Mouse (Mus musculus) embryonic facial prominence, embryonic 12.5 days (tissue): ENCODE results near the gene Vsig10. TPM values are rescaled to one million over a fixed set of nuclear protein-coding genes. Genes with fewer than 3 reads are reported as not detected.

Experiments used
- ATAC-seq: fragments of 200-750 bp; cut with Nextera tagmentation; 2 replicates; pipeline ENCODE4 v1.8.0; 2017; ENCODE audit not compliant: insufficient number of reproducible peaks, insufficient read depth, low FRiP score, low TSS enrichment
- H3K27ac ChIP-seq: fragments of 300-500 bp; sonication (generic); 2 replicates; pipeline ENCODE4 v1.5.1; 2016; ENCODE audit warnings: mild to moderate bottlenecking
- H3K27me3 ChIP-seq: fragments of 300-500 bp; sonication (generic); 2 replicates; pipeline ENCODE4 v1.6.1; 2016; ENCODE audit warnings: mild to moderate bottlenecking, moderate library complexity
- H3K36me3 ChIP-seq: fragments of 300-500 bp; sonication (generic); 2 replicates; pipeline ENCODE4 v1.6.1; 2016; ENCODE audit warnings: mild to moderate bottlenecking
- H3K4me1 ChIP-seq: fragments of 300-500 bp; sonication (generic); 2 replicates; pipeline ENCODE4 v1.6.1; 2016
- H3K4me2 ChIP-seq: fragments of 300-500 bp; sonication (generic); replicated peaks from 2 replicates; pipeline ENCODE4 v1.6.1; 2016; ENCODE audit warnings: mild to moderate bottlenecking, moderate library complexity
- H3K4me3 ChIP-seq: fragments of 300-500 bp; sonication (generic); 2 replicates; pipeline ENCODE4 v1.5.1; 2016; ENCODE audit warnings: mild to moderate bottlenecking
- H3K9ac ChIP-seq: fragments of 300-500 bp; sonication (generic); 2 replicates; pipeline ENCODE4 v1.6.1; 2016; ENCODE audit warnings: mild to moderate bottlenecking, moderate library complexity
- H3K9me3 ChIP-seq: fragments of 300-500 bp; sonication (generic); 2 replicates; pipeline ENCODE4 v1.6.1; 2016; ENCODE audit warnings: mild to moderate bottlenecking, moderate library complexity
- WGBS: fragments of 180-500 bp; shearing (Covaris S2); methylation state at CpG from one replicate; pipeline ENCODE4 v1.1.7; 2016; 5-methylcytosine and 5-hydroxymethylcytosine counted together
- polyA plus RNA-seq: library from polyadenylated mRNA; unstranded; fragments of >200 nt; fragmentation: Nextera tagmentation; extraction: Ambion mirVana; gene quantifications from 2 replicates; pipeline ENCODE4 v1.2.1, GENCODE M21; 2016

The Vsig10 gene
- polyA plus RNA-seq, 1 experiment from 2014 or later = 6.7 TPM

- H3K36me3 ChIP-seq = no peaks in the 10 kb centered on the region
- peak within 1 kb of the TSS; percentile 89 for H3K4me2 ChIP-seq
- no peaks in the 10 kb centered on the region for H3K27me3 ChIP-seq
- peak within 1 kb of the TSS; percentile 89 for H3K9ac ChIP-seq
- WGBS = 0% methylated on average over 4 of the region's 54 CpGs
- peak within 1 kb of the TSS; percentile 86 for H3K27ac ChIP-seq
- peak; percentile 70 for ATAC-seq
- H3K4me1 ChIP-seq = peaks cover 30% of the 10 kb centered on the region
- peak within 1 kb of the TSS; percentile 92 for H3K4me3 ChIP-seq
- H3K9me3 ChIP-seq = no peaks in the 10 kb centered on the region
Observed at GRCm38 (mm10) chr5:117357129-117357477, 38.2 kb downstream of the Vsig10 start, which contains the start of gene Wsb2. Wsb2 (plus strand) TSS chr5:117357304.

DNA sequence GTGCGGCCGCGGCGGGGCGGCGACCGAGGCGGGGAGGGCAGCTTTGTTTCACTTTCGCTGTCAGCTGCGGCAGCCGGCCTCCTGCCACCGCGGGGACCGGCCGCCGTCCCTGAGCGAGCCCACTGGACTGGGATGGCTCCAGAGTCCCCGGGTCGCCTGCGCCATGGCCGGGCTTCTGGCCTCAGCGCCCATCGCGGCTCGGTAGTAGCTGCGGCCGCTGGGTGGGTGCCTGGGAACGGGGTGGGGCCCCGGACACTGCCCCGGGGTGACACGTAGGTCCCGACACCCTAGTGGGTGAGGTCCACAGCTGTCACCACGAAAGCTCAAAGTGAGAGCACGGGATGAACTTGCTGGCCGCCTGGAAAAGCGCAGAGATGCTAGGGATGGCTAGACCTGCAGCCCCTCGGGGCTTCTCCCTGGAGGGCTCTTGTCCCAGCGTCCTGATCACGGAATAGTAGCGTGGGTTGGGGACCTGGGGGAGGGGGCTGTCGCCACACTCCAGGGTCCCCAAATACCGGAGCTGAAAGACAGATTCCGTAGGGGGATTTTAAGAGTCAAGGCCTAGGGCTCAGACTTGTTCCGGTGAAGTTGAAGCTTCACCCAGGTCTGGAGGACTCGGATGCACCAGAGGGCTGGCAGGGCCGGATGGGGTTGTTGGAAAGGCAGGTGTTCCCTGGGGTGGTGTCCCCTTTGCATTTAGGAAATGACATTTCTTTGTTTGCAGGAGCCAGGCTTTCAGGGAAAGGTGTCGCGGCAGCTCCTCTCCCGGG is 38.8 kb downstream of the Vsig10 start:
- peak overlapping the region; percentile 89 for H3K4me2 ChIP-seq
- peak overlapping the region; percentile 92 for H3K4me3 ChIP-seq
- peak overlapping the region; percentile 89 for H3K9ac ChIP-seq
- peaks cover 30% of the 10 kb centered on the region for H3K4me1 ChIP-seq
- ATAC-seq = peak; percentile 31; the same call in 1 of the 2 replicates
- WGBS = 1% methylated on average over 38 of the region's 49 CpGs
- no peaks in the 10 kb centered on the region for H3K9me3 ChIP-seq
- H3K36me3 ChIP-seq = no peaks in the 10 kb centered on the region
- peak overlapping the region; percentile 86 for H3K27ac ChIP-seq
- H3K27me3 ChIP-seq = no peaks in the 10 kb centered on the region

- H3K4me2 ChIP-seq = peak overlapping the region; percentile 89
- no peaks in the 10 kb centered on the region for H3K9me3 ChIP-seq
- no peaks in the 10 kb centered on the region for H3K27me3 ChIP-seq
- no peak for ATAC-seq
- H3K36me3 ChIP-seq = 0 out of 2 replicates have a peak, but pooled peaks cover under 1% of the 10 kb centered on the region
- peak overlapping the region; percentile 89 for H3K9ac ChIP-seq
- H3K27ac ChIP-seq = no peak overlapping the region
- H3K4me1 ChIP-seq = peaks cover 30% of the 10 kb centered on the region
- peak overlapping the region; percentile 92 for H3K4me3 ChIP-seq
- WGBS = 10% methylated on average over 6 of the region's 6 CpGs
Observed at GRCm38 (mm10) chr5:117358248-117358630, 39.4 kb downstream of the Vsig10 start.

DNA sequence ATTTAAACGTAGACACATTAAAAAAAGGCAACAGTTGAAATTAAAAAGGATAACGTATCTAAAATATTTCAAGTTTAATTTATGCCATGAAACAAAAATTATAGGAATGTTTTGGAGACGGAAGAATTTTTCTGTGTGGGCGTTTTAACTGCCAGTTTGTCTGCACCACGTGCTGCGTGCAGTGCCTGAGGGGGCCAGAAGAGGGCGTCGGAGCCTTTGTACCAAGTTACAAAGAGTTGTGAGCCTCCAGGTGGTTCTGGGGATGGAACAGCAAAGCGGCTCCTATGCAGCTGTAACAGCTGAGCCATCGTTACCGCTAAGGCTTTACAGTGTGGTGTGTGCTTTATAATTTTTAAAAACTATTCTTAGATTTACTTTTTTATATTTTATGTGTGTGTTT is 39.8 kb downstream of the Vsig10 start:
- no peak for ATAC-seq
- H3K36me3 ChIP-seq = peaks cover 5% of the 10 kb centered on the region; the same call in 1 of the 2 replicates
- no peaks in the 10 kb centered on the region for H3K9me3 ChIP-seq
- peaks cover 30% of the 10 kb centered on the region for H3K4me1 ChIP-seq
- no peak overlapping the region for H3K9ac ChIP-seq
- H3K27ac ChIP-seq = no peak overlapping the region
- 36% methylated on average over 11 of the region's 11 CpGs for WGBS
- no peaks in the 10 kb centered on the region for H3K27me3 ChIP-seq
- no peak overlapping the region for H3K4me3 ChIP-seq
- peak overlapping the region; percentile 89; the same call in 1 of the 2 replicates for H3K4me2 ChIP-seq

- Histone ChIP-seq H3K36me3 (peaks cover 13% of the 10 kb centered on the region), H3K9me3 (no peaks in the 10 kb centered on the region), H3K27ac (no peak overlapping the region), H3K9ac (no peak overlapping the region), H3K27me3 (no peaks in the 10 kb centered on the region), H3K4me2 (peak overlapping the region; percentile 10), H3K4me1 (peaks cover 30% of the 10 kb centered on the region), H3K4me3 (no peak overlapping the region)
- ATAC-seq = no peak
- WGBS = 38% methylated on average over 7 of the region's 7 CpGs
Observed at GRCm38 (mm10) chr5:117359497-117360227, 40.8 kb downstream of the Vsig10 start.

DNA sequence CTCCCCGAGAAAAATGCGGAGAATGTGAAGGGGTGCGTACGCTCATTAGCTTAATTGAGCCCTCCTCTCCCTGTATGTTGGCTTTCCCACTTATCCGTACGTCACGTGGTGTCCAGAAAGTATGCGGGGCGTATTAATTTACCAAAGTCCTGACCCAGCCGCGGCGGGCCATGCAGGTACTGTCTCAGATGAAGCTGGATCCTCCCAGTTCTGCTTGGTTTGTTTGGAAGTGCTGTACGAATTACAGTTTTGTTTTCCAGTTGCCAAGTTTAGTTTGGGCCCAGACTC is 41.3 kb downstream of the Vsig10 start:
- no peak overlapping the region for H3K27ac ChIP-seq
- no peak overlapping the region for H3K4me3 ChIP-seq
- no peak for ATAC-seq
- H3K36me3 ChIP-seq = peaks cover 13% of the 10 kb centered on the region
- H3K9ac ChIP-seq = no peak overlapping the region
- peak overlapping the region; percentile 10; the same call in 1 of the 2 replicates for H3K4me2 ChIP-seq
- 41% methylated on average over 13 of the region's 13 CpGs for WGBS
- H3K27me3 ChIP-seq = no peaks in the 10 kb centered on the region
- peaks cover 29% of the 10 kb centered on the region for H3K4me1 ChIP-seq
- no peaks in the 10 kb centered on the region for H3K9me3 ChIP-seq

- Histone ChIP-seq H3K27ac (no peak overlapping the region), H3K36me3 (peaks cover 19% of the 10 kb centered on the region), H3K9ac (no peak overlapping the region), H3K4me2 (no peak overlapping the region), H3K4me1 (peaks cover 26% of the 10 kb centered on the region), H3K27me3 (no peaks in the 10 kb centered on the region), H3K4me3 (no peak overlapping the region), H3K9me3 (no peaks in the 10 kb centered on the region)
- ATAC-seq = no peak
- WGBS = 49% methylated on average over 13 of the region's 13 CpGs
Observed at GRCm38 (mm10) chr5:117360631-117361541, 42.0 kb downstream of the Vsig10 start.

DNA sequence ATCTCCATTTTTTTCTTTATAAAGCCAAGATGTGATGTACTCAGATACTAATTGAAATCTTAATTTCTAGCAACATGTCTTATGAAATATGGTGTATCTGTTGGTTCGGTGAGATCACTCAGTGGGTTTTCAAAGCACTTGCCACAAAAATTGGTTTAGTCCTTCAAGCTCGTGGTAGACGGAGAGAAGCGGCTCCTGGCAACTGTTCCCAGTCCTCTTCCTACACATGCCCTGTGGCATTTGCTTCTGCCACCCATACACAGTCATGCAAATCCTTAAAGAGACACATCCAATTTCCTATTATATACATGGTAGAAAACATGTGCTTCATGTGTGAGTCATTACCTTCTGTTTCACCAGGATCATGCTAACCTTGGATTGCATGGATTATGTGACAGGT is 42.7 kb downstream of the Vsig10 start:
- no peak for ATAC-seq
- no peak overlapping the region for H3K9ac ChIP-seq
- WGBS = 80% methylated on average over 4 of the region's 4 CpGs
- peaks cover 19% of the 10 kb centered on the region for H3K4me1 ChIP-seq
- H3K27ac ChIP-seq = no peak overlapping the region
- H3K4me3 ChIP-seq = no peak overlapping the region
- H3K4me2 ChIP-seq = no peak overlapping the region
- H3K36me3 ChIP-seq = peaks cover 21% of the 10 kb centered on the region
- H3K9me3 ChIP-seq = no peaks in the 10 kb centered on the region
- H3K27me3 ChIP-seq = no peaks in the 10 kb centered on the region

DNA sequence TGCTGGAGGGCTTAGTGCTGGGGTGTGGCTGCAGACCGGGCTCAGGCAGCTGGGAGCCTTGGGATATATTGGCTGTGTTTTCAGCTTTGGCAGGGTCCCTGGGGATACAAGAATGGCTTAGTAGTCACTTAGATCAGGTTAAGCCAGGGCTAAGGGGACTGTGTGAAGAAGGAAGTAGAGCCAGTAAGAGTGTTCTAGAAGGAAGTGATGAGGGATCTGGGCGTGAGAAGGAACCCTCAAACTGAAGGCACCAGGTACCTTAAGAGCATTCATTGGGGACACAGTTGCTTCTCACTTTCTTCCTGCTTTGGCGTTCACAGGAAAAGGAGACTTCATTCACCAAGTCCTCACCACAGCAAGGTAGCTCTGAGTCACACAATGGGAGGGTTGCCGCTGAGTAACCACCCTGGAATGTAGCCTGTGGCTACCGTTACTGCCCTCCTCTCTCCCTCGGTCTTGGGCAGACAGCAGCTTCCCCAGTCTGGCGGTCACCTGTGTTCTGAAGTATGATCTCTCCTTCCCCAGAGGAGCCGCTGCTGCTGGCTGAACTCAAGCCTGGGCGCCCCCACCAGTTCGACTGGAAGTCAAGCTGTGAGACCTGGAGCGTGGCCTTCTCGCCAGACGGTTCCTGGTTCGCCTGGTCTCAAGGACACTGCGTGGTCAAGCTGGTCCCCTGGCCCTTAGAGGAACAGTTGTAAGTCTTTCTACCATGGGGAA is 44.3 kb downstream of the Vsig10 start:
- H3K4me3 ChIP-seq = no peak overlapping the region
- no peak overlapping the region for H3K27ac ChIP-seq
- no peaks in the 10 kb centered on the region for H3K27me3 ChIP-seq
- peaks cover 18% of the 10 kb centered on the region for H3K4me1 ChIP-seq
- no peak overlapping the region for H3K9ac ChIP-seq
- H3K9me3 ChIP-seq = no peaks in the 10 kb centered on the region
- ATAC-seq = no peak
- 52% methylated on average over 15 of the region's 15 CpGs for WGBS
- H3K4me2 ChIP-seq = no peak overlapping the region
- peaks cover 25% of the 10 kb centered on the region for H3K36me3 ChIP-seq

DNA sequence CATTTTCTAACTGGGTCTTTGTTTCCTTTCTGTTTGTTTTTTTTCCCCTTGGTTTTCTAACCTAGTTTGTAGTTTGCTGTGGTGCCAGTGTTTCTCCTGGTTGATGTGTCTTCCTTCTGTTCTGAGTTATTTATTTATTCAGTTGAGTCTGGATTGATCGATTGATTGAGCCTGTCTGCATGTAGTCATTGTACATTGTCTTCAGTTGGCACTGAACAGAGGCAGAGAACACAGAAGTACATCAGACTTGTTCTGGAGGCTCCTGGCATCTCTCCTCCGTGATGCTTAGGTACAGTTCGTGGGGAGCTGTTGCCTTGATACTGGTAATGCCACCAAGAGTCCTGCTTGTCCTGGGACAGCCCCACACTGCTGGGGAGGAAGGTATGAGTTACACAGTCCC is 45.9 kb downstream of the Vsig10 start:
- Histone ChIP-seq H3K36me3 (peaks cover 36% of the 10 kb centered on the region), H3K4me3 (no peak overlapping the region), H3K9me3 (no peaks in the 10 kb centered on the region), H3K4me2 (no peak overlapping the region), H3K27ac (no peak overlapping the region), H3K4me1 (peaks cover 10% of the 10 kb centered on the region), H3K9ac (no peak overlapping the region), H3K27me3 (no peaks in the 10 kb centered on the region)
- no peak for ATAC-seq
- WGBS = 88% methylated on average over 3 of the region's 3 CpGs
